Mouse (Mus musculus) lung, postnatal 4 days (tissue): ENCODE results near the gene Olfr56.
"Not testable (repeated sequence)": the region's sequence is repeated elsewhere in the genome, so short reads cannot be mapped to it uniquely, and the experiment has no call there.

Experiments
- DNase-seq, 2 experiments: peaks; one replicate each; pipeline ENCODE4 v3.0.0; 2021

Gene Olfr56

GRCm38 (mm10) chr11:49060061-49060460 is 81.4 kb downstream of the Olfr56 start:
- not testable (repeated sequence) for DNase-seq

DNA sequence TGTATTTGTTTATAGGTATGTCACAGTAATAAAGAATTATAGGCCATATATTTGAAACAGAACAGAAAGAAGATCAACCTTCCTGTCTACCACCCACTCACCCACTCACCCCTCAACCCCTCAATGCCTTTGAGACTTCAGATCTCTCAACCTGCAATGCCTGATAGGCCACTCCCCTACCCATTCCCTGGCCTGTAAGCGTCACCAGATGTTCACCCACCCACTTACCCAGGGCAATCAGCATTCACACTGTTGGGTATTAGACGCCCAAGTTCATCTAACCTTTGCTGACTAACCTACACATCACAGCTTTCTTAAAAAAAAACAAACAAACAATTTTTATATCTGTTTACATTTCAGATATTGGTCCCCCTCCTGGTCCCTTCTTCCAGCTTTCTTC is 83.2 kb downstream of the Olfr56 start:
- not testable (repeated sequence) for DNase-seq

DNA sequence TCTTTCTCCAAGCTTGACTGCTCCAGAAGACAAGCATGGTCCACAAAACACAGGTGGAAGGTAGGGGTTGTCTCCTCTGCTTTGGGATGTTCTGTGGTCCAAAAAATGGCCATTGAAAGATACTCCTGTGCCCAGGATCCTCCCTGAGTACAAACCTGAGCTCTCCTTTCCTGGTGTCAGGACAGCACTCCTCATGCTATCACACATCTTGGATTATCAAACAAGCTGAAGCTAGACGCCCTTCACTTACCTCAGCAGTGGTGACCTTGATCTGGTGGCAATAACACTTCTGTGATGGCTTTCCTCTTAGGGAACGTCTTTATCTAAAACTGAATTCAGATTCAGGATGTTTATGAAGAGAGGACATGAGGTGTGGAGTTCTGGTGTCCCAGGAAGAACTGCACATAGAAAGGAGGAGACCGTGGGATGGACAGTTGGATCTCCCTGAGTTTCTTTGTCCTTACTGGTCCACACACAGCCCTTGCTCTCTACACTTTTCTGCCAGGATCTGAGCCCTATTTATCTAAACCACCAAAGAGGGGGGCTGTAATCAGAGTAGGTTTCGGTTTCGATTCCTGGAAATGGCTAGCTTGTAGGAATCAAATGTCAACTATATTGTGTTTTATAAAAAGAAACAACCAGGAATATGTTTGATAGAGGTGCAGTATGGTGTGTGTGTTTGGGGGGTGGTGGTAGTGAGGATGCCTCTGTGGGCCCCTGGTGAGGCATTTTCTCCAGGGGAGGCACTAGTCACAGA is 85.2 kb downstream of the Olfr56 start, which contains the start of gene Tgtp2:
TSS of gene Tgtp2 (minus strand) at position 494 of the 757 bp plus-strand sequence.
- not testable (repeated sequence) for DNase-seq

DNA sequence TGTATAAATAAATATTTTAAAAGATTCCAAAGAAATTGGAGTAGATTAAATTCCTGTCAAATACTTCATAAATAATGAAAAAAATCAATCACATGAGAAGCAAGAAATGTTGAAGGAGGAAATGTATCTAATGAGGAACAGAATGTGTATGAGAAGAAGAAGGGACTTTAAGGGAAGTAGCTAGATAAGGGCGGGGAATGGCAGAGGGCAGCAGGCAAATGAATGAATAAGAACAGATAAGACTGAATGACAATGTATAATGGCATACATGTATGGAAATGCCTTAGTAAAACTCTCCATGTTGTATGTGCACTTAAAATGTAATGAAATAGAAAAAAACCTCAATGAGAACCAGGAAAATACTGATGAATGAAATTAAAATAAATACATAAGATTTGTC is 89.7 kb downstream of the Olfr56 start:
- DNase-seq: no peak

- DNase-seq: peak in 1 of 2 experiments; percentile 26
These were observed 97.5 kb downstream of the Olfr56 start, which contains the start of gene Ifi47 for GRCm38 (mm10) chr11:49076001-49076757. Ifi47 (plus strand) TSS chr11:49076587.

DNA sequence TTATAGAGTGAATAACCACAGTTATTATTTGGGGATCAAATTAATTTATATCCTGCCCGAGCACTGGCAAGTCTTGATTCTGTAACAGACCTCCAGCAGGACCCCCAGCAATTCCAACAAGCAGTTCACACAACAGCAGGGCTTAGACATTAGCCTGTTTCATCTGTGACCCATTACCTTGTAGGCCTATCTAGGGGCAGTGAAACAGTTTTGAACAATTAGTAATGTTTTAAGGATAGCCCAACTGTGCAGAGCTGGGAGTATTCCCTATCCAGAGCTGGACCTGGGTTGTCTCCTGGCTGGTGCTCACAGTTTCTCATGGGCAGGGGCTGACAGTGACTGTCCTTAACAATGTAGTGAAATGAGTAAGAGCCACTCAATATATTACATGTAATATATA is 98.3 kb downstream of the Olfr56 start:
- no peak for DNase-seq

GRCm38 (mm10) chr11:49078719-49079118 is 100.0 kb downstream of the Olfr56 start:
- no peak for DNase-seq

GRCm38 (mm10) chr11:49080636-49081035 is 101.9 kb downstream of the Olfr56 start:
- DNase-seq: no peak

GRCm38 (mm10) chr11:49081356-49081755 is 102.7 kb downstream of the Olfr56 start:
- DNase-seq: no peak

GRCm38 (mm10) chr11:49081886-49082285 is 103.2 kb downstream of the Olfr56 start:
- no peak for DNase-seq

DNA sequence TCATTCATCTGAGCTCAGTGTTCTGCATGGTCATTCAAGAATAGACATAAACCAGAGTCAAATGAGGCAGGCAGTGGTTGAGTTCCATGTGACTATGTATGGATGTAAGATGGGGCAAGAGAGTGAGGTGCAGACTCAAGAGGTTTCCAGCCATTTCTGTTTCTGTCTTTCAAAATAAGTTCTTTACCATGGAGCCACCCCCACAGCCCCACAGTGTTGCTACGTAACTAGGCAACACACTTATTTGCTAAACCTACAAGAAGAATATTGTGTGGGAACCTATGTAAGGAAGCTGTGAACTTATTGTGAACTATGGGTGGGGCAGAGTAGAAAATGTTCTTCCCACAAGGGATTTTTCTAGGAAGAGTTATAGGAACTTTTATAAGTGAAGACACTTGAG is 104.5 kb downstream of the Olfr56 start:
- DNase-seq: no peak

DNA sequence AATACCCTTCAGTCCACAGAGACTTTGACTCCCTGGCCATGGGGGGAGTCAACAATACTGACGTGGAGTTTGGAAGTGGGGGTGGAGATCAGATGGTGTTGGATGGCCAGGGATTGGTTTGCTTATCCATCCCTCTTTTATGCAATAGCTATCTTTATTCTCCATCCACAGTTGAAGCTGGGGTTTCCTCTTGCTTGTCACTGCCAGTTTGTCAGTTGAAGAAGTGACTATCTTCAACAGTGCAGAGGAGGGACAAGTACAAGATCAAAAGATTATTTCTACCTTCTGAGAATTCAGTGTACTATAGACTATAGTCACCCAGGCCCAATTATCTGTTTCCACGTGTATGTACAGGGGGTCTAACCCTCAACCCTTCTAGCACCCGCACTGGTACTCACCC is 105.1 kb downstream of the Olfr56 start:
- DNase-seq: no peak

DNA sequence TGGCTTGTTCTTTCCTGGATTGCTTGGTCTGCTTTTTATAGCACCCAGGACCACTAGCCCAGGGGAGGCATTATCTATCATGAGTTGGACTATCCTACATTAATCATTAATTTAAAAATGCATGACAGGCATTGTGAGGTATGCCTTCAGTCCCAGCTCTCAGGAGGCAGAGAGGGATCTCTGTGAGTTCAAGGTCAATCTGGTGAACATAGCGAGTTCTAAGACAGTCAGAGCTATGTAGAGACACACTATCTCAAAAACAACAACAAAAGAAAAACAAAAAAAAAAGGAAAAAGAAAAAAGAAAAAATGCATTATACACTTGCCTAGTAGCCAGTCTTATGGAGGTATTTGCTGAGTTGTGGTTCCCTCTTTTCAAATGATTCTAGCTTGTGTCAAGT is 105.7 kb downstream of the Olfr56 start:
- DNase-seq: no peak

DNA sequence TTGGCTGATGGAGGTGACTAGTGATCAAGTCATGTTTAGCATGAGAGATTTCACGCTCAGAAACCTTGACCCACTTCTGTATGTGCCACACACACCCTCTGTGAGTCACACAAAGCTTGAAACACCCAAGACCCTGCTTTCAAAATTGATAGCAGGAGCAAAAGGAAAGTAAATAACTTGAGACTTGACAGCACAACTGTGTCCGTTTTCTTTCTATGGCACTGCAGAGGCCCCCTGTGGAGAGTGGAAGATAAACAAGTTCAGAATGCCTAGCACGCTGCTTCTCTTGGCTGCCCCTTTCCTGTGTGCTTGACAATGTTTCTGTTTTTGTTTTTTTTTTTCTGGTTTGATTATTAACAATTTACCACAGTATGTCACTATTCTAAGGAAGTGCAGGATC is 106.2 kb downstream of the Olfr56 start:
- no peak for DNase-seq

DNA sequence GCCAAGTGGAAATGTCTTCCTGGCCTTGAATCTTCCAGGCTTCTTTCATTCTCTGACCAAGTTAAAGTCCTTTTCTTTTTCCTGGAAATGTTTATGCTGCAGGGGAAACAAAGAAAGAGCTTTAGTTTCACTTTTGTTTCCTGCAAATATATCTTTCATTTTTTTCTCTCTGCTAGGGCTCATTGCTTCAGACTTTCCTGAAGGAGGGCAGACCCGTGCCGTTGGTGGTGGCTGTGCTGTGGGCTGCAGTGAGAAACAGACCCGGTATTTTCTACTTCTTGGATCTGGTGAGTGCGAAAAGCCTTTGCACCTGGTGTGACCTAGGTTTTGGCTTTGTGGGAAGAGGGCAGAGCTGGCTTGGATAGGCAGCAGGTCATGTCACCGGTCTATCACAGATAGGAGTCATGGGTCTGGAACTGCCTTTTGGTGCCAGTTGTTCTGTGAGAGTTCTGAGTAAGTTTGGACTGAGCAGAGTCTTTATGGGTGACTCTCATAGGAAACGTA is 108.2 kb downstream of the Olfr56 start:
- DNase-seq: no peak

DNA sequence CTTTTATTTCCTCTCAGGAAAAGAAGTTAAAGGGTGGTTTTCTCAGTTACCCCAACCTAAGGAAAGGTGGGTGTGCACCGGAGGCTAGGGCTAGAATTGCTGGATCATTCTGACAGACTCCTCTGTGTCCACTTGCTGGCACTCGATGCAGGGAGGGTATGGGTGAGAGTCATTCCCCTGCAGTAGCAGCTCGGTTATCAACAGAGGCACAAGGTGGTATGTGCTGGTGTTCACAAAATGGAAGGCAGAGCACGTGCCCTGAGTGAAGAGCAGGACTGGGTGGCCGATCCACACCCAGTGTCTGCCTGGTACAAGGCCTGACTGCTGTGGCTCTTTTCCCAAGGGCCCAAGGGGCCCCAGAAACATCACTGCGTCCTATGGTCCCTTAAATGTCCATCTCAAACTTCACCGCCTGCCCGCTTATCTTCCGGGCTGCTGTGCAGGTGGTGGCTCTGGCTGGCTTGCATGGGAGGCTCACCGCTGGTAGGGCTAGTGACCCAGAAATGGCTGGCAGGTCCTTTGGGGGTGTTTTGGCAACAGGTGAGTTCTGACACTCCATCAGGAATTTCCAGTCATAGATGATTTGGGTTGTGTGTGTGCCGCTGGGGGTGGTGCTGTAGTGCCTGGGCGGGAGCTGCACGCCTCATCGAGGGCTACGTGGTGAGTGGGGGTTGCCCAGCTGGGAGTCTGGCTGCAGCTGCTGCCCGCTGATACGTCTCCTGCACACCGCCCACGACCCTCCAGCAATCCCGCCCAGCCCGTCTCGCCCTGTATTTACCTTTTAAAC is 109.3 kb downstream of the Olfr56 start:
- DNase-seq: peak; percentile 35 to 45

DNA sequence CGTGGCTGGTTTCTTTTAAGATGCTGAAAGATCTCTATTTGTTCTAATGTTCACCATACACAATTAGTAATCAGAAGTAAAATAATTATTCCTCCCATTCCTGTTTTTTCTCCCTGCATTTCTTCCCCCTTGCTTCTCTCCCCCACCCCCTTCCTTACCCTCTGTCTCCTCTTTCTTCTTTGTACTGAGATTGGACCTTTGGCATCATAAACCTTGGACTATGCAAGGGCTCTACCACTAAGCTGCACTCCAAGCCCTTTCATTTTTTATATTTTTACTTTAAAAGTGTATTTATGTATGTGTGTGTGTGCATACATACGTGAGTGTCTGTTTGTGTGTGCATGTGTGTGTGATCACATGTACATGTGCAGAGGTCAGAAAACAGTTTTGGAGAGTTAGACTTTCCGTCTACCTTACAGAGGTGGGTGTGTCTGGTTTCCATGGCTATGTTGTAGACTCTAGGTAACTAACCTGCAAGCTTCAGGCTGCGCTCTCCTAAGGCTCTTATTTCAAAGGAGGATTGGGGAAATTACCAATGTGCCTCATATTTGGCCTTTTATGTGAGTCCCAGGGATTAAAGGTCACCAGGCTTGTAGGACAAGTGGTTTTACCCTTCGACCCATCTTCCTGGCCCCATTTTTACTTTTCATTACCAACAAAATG is 110.4 kb downstream of the Olfr56 start:
- no peak for DNase-seq

DNA sequence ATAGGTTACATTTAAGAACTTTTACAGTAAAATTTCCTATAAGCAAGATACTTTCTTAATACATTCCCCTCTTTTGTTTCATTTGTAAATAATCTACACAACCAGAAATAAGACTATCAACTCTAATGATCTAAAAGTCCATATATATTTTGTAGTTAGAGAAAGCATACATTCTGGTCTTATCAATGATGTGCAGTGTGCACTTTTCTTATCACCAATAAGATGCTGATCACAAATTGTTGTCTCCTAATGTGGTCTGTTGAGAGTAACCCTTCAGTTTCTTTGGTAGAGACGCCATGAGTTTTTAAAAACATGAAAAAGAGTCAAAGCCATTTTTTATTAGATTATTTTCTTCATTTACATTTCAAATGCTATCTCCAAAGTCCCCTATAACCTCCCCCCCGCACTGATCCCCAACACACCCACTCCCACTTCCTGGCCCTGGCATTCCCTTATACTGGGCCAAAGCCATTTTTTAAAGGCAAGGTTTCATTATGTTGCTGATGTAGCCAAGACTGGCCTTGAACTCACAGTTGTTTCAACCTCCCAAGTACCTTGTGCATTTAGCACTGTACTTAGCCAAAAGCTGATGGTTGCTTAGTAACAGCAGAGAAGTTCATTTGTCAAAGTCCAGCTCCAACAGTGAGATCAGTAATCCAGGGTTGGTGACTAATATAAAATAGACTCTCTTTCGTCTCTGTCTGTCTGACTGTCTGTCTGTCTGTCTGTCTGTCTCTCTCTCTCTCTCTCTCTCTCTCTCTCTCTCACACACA is 111.2 kb downstream of the Olfr56 start:
- DNase-seq: no peak

DNA sequence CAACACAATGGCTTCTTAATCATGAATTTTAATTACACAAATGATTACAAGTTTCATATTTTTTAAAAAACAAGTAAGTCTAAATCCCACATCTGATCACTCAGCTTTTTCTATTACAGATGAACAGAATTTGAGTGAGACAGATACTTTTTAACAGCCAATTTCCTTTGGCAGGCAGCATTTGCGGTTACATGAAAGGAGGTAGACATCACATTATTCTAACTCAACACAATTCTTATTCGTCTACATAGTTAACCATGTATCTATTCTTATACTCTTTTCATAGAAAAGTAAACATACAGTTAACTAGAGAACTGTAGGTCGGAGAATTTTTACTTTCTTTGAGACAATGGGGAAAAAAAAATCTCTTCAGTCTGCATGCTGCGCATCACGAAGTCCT is 111.9 kb downstream of the Olfr56 start:
- DNase-seq: no peak

- no peak for DNase-seq
These were observed 112.5 kb downstream of the Olfr56 start for GRCm38 (mm10) chr11:49091171-49091570.

DNA sequence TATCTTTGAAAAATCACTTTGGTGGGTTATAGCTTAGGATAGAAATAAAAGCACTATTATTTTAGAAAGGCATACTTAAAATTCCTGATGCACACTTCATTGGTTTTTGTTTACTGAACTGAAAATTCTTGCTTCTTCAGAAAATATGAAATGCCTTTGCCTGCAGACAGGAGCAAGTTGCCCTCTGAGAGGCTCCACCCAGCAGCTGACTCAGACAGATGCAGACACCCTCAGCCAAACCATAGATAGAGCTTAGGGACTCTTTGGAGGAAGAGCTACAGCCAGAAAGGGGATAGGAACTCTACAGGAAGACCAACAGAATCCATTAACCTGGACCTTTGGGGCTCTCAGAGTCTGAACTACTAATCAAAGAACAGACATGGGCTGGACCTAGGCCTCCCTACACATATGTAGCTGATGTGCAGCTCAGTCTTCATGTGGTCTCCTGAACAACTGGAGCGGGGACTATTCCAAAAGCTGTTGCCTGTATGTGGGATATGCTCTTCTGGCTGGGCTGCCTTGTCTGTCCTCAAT is 113.4 kb downstream of the Olfr56 start:
- no peak for DNase-seq
